Mouse (Mus musculus): ENCODE results near the gene Cdk6.

DNA sequence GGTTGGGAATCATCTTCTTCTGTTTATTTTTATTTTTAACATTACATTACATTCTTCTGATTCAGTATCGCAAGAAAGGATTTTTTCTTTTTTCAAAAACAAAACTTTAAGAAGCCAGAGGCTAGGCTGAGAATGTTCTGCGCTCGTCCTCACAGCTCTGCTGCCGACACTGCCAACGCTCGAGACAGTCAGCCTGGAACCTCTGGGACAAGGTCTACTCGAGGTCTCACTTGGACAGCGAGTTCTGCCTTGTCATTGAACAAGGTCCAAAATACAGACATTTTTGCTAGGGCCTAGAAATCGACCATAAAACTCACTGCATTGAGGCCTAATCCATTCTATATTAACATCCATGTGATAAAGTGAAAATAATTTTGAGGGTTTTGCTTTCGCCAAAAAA is 181.5 kb downstream of the Cdk6 start:
- TF ChIP-seq MEF2A (IDR thresholded peaks at IDR 0.05; ENCODE audit: extremely low read depth, insufficient replicate concordance, low read depth, low read length, poor library complexity, severe bottlenecking) (no peak), CTCF (IDR thresholded peaks at IDR 0.05 in 2 of 3, conservative IDR thresholded peaks at IDR 0.05 in 1 of 3; ENCODE audit: control insufficient read depth in 1 of 3, insufficient read depth in 1 of 3, low read depth in 2 of 3, low read length in 3 of 3, poor library complexity in 1 of 3, severe bottlenecking in 1 of 3) (no peak), USF1 (IDR thresholded peaks at IDR 0.05; ENCODE audit: low read depth, low read length) (no peak), GABPA (IDR thresholded peaks at IDR 0.05; ENCODE audit: low read depth, low read length) (no peak), POLR2A (IDR thresholded peaks at IDR 0.05; ENCODE audit: control insufficient read depth in 1 of 2, insufficient read depth in 1 of 2, low read depth in 1 of 2, low read length in 2 of 2, poor library complexity in 1 of 2) (no peak)
